Mouse (Mus musculus) neural tube, embryonic 10.5 days (tissue): Measurements from ENCODE around the gene Ptpn13.

Experiments used
- DNase-seq: peaks from one replicate; pipeline ENCODE4 v3.0.0-alpha.2; 2017; ENCODE audit warnings: low spot score; ENCODE audit errors: extremely low spot score

The Ptpn13 gene

DNA sequence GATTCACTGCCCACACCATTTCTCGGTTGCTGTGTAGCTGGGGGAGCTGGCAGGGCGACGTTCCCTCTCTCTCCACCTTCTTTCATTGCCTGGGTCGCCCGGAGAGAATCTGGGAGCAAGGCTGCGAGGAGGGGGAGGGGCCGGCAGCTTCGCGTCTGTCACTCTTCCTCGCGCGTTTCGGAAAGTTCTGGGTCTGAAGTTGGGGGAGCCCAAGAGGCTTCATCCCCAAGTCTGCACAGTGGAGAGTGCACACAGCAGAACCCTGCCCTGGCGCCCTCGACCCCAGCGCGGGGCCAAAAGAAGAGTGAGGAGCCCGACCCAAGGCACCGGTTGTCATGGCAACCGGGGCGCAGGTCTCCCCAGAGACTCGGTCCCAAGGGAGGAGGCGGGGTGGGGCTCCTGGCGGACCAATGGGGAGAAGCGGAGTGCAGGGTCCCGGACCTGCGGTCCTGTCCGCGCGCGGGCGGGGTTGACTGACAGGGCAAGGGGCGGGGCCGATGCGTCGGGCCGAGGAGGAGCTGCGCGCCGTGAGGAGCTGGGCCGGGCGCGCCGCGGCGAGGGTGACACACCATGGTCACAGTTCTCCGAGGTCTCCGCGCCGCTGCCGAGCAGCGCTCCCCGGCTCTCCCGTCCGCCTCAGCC lies at the start of gene Ptpn13:
TSS of gene Ptpn13 (plus strand) at position 515 of the 642 bp plus-strand sequence.
- peak; percentile 96 for DNase-seq

DNA sequence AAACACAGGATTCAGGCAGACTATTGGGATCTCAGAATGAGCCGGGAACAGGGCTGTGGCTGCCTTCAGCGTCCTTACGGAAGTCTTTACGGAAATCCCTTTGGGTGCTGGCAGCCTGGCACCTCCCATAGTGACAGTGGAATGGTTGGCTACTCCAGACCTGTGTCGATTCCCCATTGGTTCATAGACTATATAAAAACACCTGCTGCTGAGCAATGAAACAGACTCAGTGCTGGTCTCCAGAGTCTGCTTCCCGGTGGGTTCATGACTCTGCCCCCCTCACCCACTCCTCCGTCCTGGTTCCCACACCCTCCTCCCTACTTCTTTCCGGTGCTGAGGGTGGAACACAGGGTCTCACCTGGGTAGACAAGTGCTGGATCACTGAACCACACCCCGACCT lies 49.8 kb upstream of the Ptpn13 start:
- no peak for DNase-seq

DNA sequence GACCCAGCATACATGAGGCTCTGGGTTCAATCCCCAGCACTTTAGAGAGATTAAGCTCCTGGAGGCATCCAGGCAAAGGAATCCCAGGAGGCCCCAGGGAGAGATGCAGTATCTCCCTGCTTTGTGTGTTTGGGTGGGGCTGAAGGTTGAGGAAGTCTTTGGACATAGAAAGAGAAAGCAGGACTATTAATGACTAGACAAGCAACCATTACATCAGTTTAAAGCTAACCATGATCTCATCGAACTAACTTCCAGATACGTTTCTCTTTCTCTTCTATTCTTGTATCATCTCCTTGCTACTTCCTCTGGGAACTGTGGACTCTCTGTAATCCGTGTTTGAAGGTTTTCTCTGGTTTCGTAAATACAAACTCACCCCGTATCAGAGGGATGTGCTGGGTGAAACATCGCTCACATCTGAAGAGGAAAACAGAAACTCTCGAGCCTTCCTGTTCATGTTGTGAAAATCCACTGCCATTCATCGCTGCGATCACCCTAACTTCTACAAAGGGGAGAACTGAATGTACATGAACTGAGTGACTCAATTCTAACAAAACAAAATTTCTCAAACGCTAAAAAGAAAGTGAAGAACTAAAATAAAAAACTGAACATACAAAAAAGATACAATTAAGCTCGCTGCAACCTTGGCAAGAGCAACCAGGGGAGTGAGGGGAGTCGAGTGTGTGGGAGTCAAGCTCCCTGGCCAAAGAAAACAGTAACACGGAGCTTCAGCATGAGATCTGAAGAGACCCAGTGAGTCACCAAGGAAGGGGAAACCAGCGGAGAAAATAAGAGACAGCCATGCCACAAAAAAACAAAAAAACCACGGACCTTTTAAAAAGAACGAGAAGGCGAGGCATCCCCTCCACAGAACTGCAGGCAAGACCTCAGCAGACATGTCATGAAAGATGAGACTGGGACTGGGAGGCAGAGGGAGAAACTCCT lies 48.4 kb upstream of the Ptpn13 start:
- no peak for DNase-seq

DNA sequence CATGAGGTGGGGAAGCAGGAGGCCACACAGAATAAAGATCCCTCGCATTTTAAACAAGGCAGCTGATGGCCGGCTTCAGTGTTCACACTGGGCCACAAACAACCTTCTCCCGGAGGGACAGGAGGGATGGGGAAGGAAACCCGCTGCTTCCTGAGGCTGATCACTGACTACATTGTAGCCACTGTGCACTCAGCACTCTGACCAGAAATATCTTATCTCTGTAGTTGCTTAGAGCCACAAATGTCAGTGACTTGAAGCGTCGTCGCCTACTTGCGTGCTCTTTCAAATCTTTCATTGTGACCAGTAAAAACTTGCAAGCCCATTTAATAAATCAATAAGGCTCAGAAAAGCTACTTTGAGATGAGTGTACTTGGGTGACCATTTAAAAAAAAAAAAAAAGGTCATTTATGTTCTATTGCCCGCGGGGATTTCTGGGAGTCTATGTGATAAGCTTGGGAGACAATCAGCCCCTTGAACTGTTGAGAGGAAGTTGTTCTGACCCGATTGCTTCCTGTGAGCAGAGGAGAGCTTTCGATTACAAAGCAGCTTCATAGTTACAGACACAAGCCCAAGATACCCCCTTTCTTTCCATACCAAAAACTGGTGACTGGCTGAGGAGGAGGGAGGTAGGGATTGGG lies 47.4 kb upstream of the Ptpn13 start:
- no peak for DNase-seq

DNA sequence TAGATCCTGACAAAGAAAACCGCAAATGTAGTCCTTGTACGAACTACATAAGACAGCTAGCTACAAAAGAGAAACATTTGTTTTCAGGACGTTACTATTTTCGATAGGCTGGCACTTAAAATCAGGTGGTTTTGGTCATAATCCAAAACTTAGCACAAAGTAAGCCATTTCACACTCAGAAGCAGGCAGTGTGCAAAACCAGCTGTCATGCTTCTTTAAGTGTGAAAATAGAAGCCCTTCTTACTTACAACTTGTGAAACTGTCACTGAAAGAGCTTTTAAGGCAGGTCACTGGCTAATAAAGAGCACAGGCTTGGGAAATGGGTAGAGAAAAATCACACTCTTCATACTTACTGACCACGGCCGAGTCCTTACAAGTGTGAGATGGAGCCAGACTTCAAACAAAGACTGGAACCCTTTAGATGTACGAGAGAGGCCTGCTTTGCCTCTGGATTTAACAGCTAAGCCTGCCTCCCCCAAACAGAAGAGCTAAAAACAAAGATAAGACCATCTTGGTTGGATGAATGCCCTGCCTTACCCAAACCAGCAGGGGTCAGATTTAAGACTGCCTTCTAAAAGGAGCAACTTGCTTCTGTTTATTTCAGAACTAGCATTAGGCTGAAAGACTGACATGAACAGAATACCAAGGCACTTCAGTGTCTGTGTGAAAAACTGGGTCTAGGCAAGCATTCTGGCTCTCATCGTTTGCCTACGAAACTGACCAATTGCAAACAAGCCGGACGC lies 44.0 kb upstream of the Ptpn13 start:
- DNase-seq = no peak

DNA sequence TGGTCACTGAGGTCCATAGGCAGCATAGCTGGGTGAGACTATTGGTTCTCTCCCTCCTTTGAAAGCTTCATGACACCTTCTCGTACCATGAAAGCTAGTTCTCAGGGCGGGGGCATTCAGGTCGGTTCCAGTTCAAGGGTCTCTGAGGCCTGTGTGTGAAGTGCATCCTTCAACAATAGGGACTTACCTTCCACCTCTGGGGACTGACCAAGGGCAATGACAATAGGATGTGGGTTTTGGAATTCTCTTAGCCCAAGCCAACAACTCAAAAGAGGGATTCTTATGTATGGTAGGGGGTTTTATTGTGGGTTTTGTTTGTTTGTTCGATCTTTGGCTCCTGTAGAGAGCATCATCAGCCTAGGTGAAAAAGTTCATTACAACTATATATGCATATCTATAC lies 42.0 kb upstream of the Ptpn13 start:
- DNase-seq = no peak

DNA sequence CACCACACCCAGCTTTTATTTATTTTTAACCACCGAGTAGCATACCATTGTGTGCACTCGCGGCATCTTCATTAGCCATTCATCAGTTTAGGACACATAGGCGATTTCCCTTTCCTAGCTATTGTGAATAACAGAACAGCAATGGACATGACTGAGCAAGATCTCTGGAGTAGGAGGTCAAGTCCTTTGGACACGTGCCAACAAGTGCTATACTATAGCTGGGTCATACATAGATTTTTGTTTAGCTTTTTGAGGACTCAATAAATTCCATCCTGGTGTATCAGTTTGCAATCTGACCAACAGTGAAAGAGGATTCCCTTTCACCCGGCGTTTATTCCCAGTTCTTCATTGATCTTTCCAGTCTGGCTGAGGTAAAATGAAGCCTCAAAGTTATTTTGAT lies 41.0 kb upstream of the Ptpn13 start:
- DNase-seq = no peak

DNA sequence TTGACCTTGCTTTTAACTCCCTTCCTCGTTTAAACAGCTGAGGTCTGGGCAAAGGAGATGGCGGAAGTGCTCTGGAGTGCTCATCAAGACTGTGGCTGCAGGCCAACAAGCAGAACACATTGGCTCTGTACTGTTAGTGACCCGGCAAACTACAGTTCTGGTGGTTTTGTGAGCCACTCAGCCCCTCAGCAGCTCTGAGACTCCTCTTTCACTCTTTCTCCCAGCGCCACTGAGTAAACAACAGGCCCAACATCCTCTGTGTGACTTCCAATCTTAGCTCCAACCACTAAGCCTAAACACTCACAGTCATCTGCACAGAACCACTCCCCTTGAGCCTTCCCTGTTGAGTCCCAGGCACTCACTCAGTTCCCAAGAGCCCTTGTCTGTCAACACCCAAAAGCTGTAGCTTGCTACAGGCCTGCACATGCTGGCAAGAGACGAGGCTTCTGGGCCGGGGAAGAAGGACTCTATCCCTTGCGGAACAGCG lies 37.4 kb upstream of the Ptpn13 start:
- no peak for DNase-seq

DNA sequence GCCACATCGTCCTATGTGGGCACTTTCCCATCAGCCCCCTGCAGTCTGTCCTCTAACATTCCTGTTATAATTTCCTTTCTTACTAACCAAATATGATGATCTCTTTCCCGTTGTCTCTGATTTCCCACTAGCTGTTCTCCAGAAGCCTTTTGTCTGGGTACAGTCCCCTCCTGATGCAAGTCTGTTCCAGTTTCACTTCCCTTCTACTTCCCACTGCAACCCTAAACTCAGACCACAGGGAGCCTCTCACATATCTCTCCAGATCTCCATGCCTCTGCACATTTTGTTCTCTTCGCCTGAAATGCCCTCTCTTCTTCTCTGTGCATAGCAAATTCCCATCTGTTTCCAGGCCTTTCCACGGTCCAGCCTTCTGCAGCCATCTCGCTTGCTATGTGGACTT lies 35.6 kb upstream of the Ptpn13 start:
- no peak for DNase-seq

DNA sequence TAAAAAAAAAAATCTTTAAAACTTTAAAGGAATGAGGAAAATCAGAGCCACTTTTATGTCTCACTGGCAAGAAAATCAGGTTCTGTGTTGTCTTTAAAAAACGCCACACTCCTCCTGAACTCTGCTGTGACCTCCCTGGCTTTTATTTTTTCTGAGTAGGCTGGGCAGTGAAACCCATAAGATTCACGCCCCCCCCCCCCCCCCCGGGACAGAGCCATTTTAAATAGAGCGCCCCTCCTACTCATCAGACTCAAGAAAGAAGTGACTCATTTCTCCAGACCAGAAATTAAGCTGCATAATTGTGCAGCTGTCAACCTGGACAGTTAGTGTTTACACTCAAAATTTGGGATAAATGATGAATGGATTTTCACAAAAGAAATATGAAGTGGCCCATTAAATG lies 31.8 kb upstream of the Ptpn13 start:
- DNase-seq = no peak

DNA sequence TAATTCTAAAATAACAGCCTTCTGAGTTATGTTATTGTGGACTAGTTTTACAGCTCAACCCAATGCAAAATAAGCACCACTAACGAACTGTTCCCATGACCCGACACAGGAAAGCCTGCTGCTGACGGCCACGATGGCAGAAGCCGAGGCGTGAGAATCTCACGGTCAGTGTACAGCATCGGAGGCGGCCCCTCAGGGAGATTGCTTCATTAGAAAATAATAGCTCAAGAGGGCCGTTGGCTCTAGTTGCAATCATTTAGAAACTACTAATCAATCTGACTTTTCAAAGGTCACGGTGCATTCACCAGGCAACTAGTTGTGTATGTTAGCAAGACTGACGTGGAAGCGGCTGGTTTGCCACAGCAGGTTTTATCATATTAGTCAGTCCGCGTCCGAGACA lies 31.2 kb upstream of the Ptpn13 start:
- DNase-seq = no peak

DNA sequence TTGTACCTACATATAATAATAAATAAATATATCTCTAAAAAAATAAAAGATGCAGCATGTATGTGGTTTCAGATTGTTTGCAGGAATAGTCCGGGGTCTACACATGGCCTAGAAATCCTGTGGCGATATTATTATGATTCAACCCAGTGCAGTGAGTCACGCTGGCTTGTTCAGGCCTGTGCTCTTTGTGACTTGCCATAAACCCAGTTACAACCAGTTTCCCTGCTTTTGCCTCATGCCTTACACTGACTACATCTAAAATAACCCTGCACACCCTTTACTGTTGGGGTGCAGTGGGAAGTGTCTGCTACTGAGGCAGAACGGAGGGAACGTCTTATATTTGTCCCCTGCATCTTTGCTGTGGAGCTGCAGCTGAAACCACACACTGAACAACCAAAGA lies 29.3 kb upstream of the Ptpn13 start:
- no peak for DNase-seq

DNA sequence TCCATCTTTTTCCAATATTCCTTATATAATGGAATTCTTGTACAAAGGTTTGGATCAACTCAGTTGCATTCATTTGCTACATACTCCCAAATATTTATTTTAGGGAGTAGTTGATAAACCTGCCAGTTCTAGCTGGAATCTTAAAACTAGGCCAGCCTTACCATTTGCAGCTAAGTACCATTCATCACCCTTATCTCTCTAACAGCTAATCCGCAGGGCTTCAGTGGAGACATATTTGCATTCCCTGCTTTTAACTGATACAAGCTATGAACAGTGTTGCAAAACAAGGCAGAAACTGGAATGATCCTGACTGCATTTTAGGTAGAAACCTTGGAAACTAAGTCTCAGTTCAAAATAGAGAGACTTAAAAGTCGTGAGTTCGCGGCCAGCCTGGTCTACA lies 27.6 kb upstream of the Ptpn13 start:
- no peak for DNase-seq

DNA sequence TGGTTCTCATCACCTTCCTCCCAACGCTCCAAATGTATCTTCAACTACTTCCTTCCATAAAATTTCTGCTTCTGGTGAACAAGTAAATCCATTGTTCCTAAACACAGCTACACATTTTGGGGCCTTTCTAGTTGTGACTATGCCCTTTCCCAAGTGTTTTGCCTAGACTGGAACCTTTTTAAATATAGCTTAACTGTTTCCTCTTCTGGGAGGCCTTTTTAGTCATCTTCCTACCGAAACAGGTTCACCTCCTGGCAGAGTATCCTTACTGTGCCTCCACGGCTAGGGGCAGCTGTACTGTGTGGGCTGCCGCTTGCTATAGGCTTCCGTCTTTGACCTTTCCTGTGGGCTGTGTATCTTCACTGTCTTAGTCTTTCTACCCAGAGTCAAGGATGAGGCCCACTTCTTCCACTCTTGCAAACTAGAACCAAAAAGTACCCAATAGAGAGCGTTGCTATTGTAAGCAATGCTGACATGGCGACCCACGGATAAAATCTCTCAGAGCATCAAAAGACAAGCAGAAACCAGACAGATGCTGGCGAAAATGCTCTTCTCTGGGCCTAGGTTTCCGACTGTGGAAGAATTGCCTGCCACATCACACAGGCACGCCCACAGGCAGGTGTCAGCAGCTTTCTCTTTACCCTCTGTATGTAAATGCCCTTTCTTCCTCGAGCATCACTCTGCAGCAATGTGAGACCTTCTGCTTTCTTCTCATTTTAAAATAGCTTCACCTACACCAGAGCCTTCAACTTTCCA lies 20.6 kb upstream of the Ptpn13 start:
- no peak for DNase-seq

DNA sequence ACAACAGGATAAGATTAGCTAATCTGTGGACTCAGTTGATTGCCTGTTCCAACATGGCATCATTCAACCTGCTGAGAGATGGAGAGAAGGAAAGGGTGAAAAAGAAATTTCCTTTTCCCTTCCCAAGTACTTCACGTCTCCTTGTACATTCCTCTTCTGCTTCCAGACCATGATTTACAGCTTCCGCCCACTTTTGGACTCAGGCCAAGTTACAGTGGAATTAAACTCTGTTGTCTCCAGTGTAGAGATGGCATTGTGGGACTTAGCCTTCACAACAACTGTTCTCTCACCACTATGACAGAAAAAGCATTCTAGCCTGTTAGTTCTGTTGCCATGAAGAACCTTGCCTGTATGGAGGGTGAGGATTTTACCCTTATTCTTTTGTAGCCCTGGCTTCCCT lies 19.1 kb upstream of the Ptpn13 start:
- DNase-seq = no peak

DNA sequence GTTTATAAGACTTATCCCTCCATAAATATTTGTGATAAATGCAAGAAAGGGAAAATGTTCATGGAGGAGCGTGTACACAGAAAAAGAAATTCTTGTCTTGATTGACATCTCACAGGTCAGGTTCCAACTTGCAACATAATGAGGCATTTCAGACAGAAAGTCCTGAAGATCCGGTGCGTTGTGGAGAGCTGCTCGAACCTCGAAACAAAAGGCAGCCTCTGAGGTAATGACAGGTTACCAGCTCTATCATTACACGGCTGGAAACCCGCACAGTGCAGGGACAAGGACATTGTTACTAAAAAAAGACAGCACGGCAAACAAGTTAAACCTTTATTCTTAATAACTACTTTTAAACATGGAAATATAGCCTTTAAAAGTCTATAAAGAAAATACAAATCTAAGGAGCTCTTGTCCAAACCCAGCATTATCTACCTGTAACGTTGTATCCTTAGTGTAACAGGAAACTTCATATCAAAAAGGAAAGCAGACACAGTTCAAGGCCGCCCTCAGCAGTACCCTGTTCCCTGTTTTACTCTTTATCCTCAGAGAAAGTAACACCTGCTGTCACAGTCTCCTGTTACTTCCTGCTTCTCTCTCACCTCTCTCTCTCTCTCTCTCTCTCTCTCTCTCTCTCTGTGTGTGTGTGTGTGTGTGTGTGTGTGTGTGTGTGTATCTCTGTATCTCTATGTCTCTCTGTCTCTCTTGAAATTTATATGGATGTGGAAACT lies 12.8 kb upstream of the Ptpn13 start:
- DNase-seq = no peak

DNA sequence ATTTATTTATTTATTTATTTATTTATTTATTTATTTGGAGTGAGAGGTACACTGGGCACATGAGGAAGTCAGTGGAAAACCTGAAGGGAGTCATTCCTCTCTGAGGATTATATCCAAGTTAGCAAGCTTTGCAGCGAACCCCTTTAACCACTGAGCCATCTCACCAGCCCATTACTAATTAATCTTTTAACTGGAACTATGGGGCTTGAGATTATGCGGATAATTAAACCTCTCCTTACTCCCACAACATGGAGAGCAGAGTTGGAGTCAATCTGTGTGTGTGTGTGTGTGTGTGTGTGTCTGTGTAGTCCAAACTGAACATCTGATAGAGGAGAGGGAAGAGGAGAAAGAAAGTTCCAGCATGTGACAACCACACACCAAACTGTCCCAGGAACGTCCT lies 10.4 kb upstream of the Ptpn13 start:
- no peak for DNase-seq

DNA sequence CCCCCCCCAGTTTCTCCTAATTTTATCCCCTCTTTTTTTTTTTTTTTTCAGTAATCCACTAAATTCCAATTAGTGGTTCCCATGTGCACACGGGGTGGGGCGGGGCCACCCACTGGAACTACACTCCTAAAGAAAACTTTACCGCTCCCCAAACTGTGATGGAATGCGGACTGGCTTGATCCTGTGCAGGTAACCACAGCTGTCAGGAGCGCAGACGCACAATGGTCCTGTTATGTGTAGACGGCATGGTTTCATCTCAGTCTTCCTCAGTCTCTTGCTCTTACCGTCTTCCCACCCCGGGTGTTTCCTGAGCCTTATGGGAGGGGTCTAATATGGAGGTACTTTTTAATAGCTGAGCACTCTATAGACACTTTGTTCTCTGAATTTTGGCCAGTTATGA lies 7.0 kb upstream of the Ptpn13 start:
- DNase-seq = no peak

DNA sequence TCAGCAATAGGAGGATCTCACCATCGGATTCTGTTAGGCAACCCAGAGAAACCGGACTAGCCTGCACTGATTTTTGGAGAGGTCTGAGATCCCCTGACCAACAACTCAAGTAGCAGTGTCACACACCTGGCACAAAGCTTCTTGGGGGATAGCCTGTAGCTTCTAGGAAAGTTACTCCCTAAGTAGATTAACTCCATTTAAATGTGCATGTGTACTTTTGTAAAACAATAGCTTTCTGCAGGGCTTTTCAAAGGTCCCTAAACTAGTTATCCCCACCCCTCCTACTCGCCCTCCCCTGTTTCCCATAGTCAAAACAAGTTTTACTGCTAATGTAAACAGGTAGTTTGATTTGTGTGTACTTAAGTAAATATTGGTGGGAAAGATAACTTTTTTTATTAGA lies 6.1 kb upstream of the Ptpn13 start:
- DNase-seq = no peak

DNA sequence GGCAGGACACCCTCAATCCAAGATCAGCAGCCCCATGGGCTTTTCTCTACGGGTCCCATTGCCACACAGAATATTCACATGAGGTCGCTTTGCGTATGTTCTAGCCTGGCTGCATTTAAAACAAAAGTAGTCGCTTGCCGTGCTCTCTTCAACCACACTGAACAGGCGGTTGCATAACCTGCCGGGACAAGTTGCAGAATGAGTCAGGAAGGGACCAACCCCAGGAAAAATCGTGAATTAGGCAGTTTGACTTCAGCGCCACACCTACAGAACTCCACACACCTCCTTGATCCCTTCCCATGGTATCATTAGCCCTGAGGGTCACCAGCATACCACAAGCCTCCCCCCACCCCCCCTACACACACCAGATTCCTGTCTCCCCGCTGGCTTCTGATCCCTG lies 4.4 kb upstream of the Ptpn13 start:
- no peak for DNase-seq
